Mouse (Mus musculus) right cerebral cortex, adult 18-20 months (tissue): Measurements from ENCODE around the gene Dmwd.
A peak's percentile ranks its signal among the peaks of the same experiment; 100 is the strongest.

ENCODE experiments used
- DNase-seq: peaks from one replicate; pipeline ENCODE4 v3.0.0; 2022; ENCODE audit warnings: mixed read lengths

The Dmwd gene

DNA sequence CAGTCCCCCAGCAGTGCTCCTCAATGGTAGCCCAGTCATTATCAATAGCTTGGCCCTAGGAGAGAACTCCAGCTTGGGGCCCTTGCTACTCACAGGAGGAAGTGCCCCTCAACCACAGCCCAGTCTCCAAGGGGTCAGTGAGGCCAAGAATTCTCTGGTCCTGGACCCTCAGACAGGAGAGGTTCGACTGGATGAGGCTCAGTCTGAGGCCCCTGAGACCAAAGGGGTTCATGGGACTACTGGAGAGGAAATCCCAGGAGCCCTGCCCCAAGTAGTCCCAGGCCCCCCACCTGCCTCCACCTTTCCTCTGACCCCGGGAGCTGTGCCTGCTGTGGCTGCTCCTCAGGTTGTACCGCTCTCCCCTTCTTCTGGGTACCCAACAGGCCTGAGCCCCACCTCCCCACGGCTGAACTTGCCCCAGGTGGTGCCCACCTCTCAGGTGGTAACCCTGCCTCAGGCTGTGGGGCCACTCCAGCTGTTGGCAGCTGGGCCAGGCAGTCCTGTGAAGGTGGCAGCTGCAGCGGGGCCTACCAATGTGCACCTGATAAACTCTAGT, 20.5 kb downstream of the Dmwd start:
- no peak for DNase-seq

DNA sequence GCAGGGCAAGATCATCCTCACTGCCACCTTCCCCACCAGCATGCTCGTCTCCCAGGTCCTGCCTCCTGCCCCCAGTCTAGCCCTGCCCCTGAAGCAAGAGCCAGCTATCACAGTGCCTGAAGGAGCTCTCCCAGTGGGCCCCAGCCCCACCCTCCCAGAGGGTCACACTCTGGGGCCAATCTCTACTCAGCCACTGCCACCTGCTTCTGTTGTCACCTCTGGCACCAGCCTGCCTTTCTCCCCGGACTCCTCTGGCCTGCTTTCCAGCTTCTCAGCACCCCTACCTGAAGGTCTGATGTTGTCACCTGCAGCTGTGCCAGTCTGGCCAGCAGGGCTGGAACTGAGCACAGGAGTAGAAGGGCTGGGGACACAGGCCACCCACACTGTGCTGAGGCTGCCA, 21.2 kb downstream of the Dmwd start:
- no peak for DNase-seq

DNA sequence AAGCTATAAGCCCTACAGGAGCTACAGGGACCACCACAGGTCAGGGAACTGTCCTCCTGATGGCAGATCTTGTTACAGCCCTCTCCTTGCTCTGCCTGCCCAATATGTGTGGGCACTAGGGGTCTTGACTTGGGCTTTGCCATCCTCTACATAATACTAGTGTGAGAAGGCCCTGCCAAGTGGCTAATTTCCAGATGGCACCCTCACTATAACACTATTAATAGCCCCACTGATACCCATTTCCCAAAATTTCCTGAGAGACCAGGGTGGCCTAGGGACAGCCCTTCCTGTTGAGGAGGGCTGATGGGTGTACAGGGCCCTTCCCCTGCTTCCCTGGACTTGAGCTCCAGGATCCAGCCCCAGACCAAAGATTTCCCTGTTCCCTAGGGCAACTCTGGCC, 21.8 kb downstream of the Dmwd start:
- DNase-seq: no peak

DNA sequence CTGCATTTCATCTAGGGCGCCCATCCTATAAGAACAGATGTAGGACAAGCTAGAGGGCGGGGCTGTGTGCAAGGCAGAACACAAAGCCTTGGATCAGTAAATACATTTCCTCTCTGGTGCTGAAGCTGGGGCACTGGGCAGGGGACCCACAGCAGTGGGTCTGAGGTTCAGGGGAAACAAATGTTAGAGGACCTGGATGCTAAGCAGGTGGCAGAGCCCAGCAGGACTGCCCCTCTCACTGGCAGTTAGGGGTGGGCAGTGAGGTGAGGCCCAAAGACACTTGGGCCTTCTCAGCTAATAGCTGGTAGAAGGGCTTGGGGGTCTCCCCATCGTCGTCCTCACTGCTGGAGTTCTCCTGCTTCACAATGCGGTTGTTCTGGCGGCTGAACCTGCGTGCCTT, 22.8 kb downstream of the Dmwd start:
- no peak for DNase-seq

DNA sequence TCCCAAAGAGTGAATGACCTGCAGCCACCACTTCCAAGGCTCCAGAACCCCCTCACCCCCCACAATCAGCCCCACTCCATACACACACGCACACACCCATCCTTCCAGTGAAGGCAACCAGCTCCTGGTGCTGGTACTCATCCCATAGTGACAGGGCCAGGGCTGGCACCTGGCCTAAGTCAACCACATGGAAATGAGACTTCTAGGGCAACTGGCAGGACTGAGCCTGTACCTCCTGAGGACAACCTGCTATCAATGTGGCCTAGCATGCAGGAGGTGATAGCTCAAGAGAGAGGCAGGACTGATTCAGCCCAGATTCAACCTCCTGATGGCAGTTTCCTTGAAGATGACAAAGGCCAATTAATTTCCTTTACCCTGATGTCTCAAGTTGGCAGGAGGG, 24.3 kb downstream of the Dmwd start:
- DNase-seq: no peak

DNA sequence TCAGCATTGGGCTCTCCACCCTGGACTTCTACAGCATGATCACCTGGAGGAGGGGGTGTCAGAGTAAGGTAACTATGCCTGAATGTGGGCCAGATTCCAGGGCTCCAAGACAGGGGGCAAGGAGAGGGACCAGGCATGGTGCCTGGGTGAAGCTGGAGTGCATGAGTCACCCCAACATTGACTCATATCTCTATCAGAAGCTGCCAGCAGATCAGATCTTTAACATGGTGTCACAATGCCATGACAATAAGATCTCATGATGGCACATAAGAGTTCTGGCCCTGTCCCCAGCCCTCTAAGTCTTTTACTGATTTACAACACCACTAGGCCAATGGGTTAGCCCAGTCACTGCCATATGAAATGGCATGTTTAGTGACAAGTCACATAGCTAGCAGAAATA, 27.7 kb downstream of the Dmwd start:
- DNase-seq: no peak

DNA sequence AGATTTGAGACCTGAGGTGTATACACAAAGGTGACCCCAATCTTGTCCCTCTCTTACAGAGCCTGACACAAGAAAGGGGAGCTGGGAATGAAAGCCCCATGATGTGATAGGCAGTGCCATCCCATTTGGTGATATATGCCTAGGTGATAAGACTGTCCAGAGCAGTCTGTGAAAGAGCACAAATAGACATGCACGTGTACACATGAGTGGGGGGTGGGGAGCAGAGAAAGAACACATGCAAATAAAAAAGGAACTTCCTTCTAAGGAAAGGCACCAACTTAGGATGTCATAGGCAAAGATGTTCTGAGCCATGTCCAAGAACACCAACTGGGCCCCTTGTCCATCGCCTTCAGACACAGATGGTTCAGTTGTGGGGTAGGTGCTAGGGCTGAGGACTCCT, 28.5 kb downstream of the Dmwd start:
- DNase-seq: no peak

DNA sequence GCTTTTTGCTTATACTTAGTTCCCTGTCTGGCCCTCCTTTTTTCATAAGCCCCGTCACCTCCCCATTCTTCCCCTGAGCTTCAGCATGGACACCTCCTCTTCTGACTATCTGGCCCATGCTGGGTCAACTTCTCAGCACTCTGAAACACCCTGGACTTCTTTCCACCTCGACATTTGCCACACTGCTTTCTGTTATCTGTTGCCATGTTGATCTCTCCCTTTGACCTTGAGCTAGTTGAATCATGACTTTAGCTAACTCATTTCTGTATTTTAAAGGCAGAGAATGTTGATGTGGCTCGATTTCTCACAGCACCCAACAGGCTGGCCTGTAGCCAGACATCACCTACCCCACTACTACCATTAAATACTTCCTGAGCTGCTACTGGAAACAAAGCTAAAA, 31.4 kb downstream of the Dmwd start:
- DNase-seq: no peak

DNA sequence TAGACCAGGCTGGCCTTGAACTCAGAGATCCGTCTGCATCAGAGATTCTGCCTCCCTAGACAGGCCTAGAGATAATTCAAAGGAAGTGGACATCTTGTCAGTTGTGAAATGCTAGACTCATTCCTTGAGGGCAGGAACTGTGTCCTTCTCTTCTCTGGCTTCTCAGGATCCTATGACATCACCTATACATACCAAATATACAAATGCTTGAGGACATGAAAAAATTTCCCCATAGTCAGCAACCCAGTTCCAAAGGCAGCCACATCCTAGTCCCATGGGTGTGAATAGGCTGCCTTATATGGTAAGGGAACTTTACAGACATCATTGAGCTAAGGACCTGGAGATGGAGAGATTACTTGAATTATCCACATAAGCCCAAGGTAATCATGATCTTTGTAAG, 33.5 kb downstream of the Dmwd start:
- DNase-seq: no peak

DNA sequence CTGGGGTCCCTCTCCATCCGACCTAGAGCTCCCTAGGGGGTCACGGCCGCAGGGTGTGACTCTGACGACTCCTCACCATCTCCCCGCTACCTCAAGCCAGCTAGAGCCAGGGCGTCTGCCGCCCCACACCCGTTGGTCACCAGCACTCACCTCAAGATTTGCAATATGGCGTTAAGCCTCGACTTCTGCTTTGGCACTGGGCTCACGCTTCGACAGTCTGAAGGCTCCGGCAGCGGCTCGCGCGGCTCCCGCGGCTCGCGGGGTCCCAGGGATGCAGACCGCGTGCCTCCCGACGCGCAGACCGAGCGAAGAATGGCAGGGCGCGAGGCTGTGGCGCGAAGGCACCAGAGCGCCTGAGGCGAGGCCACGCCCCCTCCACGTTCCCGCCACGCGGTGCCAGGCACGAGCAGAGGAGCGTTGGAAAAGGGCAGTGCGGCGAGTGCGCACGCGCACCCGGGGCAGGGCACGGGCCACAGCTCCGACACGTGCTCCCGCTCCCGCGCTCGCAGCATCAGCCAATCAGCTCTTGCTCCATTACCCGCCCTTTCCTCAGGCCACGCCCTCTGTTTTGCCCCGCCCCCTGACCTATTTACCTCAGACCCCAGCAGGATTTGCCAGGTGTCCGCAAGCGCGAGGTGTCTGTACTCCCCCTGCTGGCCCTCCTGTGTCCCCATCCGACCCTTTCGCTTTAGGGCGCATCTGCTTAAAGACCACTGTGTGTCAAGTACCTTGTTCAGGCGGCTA, 42.2 kb downstream of the Dmwd start, which contains the start of gene Gm4969:
Gm4969 (minus strand) TSS at position 341 of the 744 bp plus-strand sequence.
- peak; percentile 62 for DNase-seq

DNA sequence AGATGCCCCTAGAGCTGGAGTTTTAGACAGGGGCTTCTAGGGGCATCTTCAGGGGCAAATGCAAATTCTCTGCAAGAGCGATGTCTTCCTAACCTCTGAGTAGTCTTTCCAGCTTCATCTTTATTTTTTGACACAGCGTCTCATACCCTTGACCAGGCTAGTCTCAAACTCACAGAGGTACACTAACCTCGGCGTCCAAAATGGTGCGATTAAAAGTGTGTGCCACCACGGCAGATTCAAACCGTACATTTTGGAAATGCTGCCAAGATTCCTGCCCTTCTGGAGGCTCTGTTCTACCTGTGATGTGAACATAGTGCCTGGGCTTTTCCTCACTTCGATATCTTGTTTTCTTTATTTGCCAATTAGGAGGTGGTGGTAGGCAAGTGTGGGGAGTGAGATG, 43.1 kb downstream of the Dmwd start:
- DNase-seq: no peak

DNA sequence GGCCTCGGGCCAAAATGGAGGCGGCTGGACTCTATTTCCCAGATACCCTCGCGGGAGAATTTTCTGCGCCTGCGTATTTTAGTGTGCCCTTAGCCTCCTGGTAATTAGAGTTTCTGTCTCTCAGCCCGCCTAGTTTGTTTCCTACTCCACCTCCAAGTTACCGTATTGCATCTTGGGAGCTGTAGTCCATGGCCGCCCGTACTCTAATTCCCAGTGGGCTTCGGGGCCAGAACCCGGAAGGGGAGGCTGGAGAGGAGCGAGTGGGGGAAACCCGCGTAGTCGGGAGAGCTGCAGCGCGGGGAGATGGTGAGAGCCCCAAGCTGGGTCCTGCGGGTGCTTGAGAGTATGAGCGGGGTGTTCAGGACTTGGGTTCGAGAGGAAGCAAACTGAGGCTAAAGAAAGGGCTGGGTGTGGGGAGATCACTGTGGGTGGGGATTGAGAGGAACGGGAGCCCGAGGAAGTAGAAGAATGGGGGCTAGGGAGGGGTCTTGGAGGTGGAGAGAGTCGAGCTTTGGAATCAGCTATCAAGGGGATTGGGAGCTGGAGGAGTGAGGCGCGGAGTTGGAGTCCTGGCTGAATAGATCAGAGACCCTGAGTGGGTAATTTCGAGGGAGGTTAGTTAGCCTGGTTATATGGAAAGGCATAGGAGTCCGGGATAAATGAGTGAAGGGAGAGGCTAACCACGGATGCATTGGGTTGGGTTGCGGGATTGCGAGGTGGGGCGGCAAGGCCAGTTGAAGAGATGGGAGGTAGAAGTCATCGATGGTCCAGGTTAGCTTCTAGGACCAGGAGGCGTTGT, 43.8 kb downstream of the Dmwd start, which contains the start of gene Fbxo46:
Fbxo46 (plus strand) TSS at position 229 of the 799 bp plus-strand sequence.
- DNase-seq: peak; percentile 96

DNA sequence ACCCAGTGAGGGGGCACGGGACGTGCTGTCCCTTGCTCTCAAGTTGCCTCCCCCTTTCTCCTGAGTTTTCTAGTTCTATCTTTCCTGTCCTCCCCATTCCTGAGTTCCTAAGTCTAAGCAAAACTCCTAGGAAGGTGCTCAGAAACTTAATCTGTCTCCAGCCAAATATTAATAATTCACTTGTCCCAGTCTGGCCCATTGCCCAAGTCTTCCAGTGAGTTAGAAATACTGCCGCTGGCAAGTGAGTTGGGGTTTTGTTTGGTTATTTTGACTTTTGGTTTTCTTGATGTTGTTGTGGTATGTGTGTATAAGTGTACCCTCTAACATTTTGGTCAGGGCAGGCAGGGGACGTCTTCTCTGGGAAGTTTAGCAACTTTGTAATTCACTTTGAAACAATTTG, 45.7 kb downstream of the Dmwd start:
- no peak for DNase-seq

DNA sequence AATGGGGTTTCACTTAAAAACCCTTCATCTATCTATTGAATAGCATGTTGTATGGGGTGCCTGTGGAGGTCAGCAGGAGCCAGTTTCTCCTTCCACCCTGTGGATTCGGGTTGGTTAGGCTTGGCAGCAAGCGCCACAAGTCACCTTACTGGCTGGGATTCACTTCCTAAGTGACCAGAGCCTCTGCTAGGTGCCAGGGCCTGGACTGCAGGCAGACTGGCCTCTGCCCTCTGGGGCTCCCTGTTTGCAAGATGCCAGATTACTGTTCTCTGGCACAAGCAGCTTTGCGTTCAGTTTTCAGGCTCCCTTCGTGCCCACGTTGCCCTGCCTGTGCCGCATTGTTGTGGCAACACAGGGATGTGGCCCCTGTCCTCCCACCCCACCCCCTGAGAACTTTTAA, 48.7 kb downstream of the Dmwd start:
- no peak for DNase-seq

DNA sequence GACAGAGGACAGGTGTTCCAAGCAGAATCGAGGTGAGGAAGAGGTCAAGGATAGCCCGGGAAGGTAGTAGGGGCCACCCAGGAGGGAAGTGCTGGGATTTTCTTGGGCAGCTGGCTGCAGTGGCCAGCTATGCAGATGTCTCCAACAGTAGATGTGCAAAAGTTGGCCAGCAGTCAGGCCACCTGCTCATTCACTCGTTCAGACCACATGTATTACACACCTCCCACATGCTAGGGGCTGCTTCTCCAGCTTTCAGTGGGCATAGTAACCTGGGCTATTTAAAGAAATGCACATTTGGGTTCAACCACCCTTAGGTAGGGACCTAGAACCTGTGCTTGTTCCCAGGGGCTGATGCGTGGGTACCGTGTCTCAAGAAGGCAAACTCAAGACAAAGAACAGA, 51.7 kb downstream of the Dmwd start:
- no peak for DNase-seq

DNA sequence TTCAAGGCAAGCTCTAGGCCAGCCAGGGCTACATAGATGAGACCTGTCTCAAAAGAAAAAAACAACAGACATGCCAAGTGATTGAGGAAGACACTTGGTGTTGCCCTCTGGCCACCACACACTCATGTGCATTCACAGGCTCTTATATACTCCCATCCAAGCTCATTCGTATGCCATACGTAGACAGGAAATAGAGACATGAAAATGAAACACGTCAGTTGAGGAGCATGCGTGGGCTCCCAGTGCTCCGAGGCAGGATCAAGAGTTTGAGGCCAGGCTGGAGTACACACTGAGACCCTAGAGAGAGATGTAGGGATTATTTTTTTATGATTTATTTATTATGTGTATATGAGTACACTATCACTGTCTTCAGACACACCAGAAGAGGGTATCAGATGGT, 53.4 kb downstream of the Dmwd start:
- DNase-seq: no peak

DNA sequence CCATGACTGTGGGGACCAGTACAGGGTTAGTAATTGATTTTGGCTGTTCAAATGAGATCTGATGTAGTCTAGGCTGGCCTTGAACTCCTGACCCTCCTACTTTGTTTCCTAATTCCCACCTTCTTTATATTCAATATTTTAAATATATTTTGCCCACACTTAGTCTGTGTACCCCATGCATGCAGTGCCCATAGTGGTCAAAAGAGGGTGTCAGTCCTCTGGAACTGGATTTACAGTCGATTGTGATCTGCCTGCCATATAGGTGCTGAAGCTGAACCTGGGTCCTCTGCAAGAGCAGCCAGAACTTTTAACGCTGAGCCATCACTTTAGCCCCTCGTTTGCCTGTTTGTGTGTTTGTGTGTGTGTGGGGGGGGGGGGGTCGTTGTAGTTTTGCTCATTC, 54.6 kb downstream of the Dmwd start:
- DNase-seq: no peak

DNA sequence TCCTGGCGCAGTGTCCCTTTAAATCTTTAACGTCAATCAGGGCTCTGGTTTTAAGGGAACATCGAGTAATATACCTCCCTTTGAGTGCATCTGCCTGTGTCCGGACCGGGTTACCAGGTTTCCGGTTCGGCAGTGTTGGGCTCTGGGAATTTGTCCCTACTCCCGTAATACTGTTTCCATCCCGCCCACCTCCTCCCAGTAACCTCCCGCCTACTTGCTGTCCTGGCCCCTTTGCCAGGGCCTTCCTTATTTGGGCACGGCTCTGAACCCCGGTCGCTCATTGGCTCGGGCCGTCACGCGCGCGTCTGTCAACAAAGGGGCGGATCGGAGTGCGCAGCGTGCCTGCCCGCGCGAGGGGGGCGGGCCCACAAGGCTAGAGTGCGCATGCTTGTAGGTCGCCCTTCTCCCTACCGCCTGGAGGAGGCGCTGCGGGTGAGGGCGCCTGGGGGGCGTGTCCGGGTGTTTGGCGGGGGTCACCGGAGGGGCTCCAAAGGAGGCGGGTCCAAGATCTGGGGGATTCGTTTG, 55.4 kb downstream of the Dmwd start:
- DNase-seq: peak; percentile 97
